Mouse (Mus musculus): ENCODE measurements at regions not wholly inside any gene's neighbourhood (a gene's known extent, or its start where the extent isn't known, plus 50 kb on each side); places are given as distances from the start of the nearest gene placed in this dataset.

DNA sequence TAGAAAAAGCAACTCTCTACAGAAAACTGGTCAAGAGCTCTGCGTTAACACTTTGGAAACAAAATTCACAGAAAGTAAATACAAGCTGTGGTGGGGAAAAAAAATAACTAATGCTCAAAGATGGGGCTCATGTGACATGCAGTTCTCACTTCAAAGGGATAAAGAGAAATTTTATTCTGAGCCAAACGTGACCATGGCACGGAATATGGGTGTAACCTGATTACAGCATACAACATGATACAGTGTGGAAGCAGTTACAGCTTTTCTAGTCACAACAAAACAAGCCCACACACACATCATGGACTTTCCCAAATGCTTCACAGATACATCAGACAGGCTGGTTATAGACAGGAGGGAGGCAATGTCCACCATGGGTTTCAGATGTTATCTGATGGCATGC lies 86.5 kb upstream of the Tspan5 start:
- no peak for DNase-seq (ENCODE audit: low spot score in 2 of 2)

DNA sequence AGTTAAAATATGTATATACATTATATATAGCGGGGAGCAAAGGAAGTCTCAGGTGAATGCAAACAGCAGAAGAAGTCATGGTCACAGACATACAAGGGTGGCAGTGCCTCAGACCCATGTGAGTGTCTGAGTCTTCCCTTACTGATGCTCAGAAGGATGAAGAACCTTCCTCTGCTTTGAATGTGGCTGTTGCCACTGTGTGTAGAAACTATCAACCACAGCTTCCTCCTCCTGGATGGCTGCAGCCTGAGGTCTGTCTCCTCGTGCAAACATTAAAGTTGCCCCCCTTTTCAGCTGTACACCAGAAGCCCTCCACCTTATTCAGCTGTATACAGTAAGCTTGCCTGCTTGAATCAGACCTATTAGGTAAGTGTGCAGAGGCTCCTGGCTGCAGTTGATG lies 79.4 kb upstream of the Tspan5 start:
- no peak for DNase-seq (ENCODE audit: low spot score in 2 of 2)

DNA sequence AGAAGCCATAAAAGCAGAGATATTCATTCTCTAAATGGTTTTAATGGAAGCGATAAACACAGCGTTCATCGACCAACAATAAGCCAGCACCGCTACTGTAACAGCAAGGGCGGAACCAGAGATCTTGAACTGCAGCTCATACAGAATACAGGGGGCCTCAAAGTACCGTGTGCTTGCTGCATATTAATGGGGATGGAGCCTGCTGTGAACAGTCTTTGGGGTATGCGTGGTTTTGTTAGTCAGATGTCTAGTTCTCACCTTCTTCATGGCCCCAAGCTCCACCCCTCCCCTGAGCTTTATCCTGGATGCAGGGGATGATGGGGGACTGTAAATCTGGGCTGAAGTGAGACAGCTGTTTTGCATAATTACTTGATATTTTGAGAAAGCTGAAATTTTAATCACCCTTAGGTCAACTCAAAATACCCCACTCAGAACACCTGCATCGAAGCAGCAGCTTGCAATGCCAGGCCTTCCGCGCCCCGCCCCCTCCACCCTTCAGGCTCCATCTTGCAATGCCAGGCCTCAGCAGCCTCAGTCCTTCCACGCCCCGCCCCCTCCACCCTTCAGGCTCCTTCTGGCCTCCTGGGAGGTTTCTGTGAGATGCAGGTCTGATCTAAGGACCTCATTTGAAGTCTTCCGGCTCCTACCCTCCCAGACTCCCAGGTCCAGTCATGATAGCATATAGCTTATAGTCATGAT lies 73.5 kb upstream of the Tspan5 start:
- no peak for DNase-seq (ENCODE audit: low spot score in 2 of 2)

DNA sequence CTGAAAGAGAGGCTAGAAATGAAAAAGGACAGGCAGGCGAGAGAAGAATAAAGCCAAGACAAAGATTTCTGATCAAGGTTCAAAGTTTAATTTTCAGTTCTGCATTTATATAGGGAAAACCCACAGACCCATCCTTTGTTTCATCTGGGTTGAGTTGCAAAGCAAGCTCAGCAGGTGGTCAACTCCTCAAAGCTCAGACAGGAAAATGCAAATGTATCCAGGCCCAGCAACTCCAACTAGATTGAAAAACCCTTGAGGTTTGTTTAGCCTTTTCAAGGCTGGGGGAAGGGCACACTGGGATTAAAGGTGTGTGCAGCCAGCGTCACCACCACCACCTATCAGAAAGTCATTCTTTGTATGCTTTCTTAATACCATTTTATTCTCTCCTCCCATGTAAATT lies 66.1 kb upstream of the Tspan5 start:
- no peak for DNase-seq (ENCODE audit: low spot score in 2 of 2)

DNA sequence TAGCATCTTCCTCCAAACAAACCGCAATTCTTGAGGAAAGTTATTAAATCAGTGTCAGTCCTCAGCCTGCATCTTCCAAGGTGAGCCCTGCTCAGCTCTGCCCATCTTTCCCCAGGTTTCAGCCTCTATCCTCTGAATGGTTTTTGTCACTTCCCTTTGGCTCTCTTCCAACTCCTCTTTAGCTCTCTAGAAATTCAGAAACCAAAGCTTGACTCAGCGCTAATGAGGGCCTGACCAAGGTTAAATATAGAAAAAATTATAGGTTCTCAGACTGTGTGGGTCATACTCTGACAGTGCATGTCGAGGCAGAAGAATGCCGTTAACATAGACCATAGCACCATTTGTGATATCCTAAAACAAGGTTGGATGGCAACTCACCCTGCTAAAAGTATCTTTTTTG lies 63.6 kb upstream of the Tspan5 start:
- no peak for DNase-seq (ENCODE audit: low spot score in 2 of 2)

DNA sequence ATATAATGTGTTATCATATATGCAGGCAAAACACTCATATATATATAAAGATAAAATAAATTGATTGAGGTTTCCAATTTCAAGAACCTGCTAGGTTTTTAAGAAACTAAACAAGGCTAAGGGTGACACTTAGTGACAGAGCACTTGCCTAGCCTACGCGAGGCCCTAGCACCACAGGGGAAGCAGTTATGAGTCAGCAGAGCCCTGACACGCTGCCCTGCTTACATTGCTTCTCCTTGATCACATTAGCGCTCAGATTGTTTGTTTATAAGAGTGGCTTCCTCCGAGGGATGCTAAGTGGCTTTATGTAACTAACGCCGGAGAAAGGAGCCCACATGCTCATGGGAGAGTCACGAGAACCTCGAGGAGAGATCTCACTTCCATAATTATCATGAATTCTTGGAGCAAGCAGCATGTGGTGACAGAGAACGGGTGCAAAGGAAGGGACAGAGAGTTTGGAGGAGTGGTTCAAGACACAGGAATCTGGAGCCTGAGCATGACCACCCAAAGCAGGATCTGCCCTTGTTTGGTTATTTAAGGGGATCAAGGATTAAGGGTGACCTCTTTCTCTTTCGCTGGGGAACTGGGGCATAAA lies 55.3 kb upstream of the Tspan5 start:
- DNase-seq (ENCODE audit: low spot score in 2 of 2) = no peak

DNA sequence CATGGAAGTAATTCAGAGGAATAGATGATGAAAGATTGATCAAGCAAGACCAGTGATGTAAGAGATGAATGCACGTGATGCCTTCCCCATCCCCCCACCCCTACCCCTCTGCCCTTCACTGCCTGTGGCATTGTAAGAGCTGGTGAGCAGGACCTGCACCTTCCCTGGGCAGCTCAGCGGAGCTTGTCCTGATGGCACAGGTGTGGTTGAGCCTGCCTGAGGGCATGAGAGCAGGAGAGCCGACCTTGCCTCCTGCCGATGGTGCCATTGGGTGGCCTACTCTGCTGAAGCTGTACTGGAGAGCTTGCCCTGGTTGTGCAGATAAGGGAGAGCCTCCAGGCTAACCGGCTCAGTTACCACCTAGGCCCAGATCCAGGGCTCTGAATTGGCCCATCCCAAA lies 53.4 kb upstream of the Tspan5 start:
- DNase-seq (ENCODE audit: low spot score in 2 of 2) = no peak
